Mouse (Mus musculus): Measurements from ENCODE around the gene Mtmr4. TPM values are rescaled to one million over a fixed set of nuclear protein-coding genes. Genes with fewer than 3 reads are reported as not detected.

The Mtmr4 gene
- polyA plus RNA-seq, 1 experiment from 2014 or later = 58.2 TPM

DNA sequence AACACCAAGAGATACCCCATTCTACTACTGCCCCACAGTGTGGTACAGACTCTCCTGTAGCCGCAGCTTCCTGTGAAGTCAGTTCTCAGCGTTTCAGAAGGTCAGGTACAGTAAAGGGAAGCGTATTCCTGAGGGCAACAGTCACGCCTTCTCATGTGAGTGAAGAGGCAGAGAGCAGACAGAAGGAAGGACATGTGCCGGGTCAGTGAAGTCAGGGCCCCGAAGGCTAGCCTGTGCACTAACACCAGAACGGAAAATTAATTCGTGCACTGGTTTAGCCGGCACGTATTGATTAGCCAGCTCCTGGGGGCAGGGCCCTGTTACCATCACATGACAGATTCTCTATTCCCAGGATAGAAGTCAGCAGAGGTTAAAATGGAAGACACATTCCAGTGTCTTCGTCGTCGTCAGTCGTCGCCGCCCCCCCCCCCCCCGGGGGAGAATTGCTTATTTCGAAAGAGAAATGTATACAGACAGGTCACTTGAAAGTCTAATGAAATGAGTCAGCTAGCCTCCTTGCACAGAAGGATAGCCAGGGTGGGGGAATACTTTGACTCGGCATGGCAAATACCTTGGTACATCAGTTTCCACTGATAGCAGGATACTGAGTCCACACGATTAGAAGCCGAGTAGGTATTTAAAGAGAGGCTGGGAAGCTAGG, 17.3 kb upstream of the Mtmr4 start:
- no peaks in the 10 kb centered on the region for H3K9me3 ChIP-seq
- ATAC-seq (ENCODE audit: low read depth) = no peak
- H3K4me3 ChIP-seq = no peak overlapping the region
- no peak overlapping the region for H3K9ac ChIP-seq
- no peak overlapping the region for H3K27ac ChIP-seq (replicated peaks)
- H3K27me3 ChIP-seq = peaks cover 6% of the 10 kb centered on the region; the same call in 1 of the 2 replicates
- H3K4me1 ChIP-seq (replicated peaks) = peaks cover 22% of the 10 kb centered on the region
- WGBS = 74% methylated on average over 21 of the region's 21 CpGs
- no peaks in the 10 kb centered on the region for H3K36me3 ChIP-seq
- no peak overlapping the region for H3K4me2 ChIP-seq

DNA sequence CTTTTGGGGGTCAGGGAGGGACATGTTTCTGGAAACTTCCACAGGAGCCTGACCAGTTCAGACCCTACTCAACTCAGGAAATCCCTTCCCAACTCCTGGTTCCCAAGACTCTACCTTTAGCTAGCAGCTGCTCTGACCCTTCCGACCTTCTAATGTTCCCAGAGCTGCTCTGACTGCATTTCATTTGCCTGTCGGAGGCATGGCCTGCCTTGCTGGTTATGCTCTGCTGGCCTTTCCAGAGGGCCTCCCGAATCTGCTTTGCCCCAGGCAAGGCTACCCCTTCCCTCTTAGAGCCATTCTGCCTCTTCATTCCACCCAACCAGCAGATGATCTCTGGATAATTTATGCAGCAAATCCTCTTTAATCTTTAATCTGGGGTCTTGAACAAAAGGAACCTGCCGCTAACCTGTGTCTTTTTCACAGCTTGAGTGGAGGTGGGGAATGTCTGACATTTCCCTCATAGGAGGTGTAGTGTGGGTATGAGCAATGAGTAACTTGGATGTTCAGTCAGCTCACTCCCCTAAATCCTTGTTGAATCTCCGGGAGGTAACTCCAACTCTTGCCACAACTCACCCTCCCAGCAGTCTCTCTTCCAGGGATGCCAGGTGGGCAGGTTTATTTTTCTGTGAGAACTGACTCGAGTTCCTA, 14.2 kb upstream of the Mtmr4 start:
- Histone ChIP-seq H3K4me3 (peak overlapping the region; percentile 62), H3K4me2 (peak overlapping the region; percentile 93), H3K27me3 (peaks cover 6% of the 10 kb centered on the region; the same call in 1 of the 2 replicates), H3K27ac (replicated peaks) (no peak overlapping the region), H3K36me3 (no peaks in the 10 kb centered on the region), H3K9ac (peak overlapping the region; percentile 79), H3K9me3 (no peaks in the 10 kb centered on the region), H3K4me1 (replicated peaks) (peaks cover 22% of the 10 kb centered on the region)
- ATAC-seq (ENCODE audit: low read depth) = 0 out of 2 replicates have a peak, but pooled peaks have one; percentile 16
- WGBS = 22% methylated on average over 6 of the region's 6 CpGs

DNA sequence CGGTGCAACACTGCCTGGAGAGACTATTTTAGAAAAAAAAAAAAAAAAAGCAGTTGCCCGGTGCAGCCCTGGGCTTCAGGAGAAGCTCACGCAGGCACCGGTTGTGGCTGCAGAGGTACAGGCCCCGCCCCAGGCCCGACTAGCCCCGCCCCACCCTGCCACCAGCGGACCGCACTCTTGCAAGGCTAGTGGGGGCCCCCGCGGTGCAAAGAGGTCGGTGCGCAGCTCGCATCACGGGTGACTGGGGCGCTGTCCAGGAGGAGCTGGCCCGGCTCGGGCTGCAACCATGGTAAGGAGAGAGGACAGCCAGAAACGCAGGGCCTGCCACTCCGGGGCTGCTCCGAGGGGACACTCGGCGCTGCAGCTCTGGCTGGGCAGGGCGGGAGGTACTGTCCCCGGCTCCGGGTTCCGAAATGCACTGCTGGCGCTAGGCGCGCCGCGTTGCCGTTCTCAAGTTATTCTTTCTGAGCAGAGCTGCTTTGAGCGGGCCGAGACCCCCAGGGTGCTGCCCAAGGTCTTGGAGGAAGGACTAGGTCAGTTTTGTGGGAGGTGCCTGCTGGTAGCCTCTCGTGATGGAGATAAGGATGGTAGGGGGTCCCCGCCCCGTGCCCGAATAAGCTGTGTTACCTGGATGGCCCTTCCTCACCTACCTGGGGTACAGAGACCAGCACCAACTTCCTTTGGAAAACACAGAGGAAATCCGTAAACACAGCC, 13.6 kb upstream of the Mtmr4 start:
- Histone ChIP-seq H3K4me1 (replicated peaks) (peaks cover 22% of the 10 kb centered on the region), H3K4me2 (peak overlapping the region; percentile 93), H3K9me3 (no peaks in the 10 kb centered on the region), H3K9ac (peak overlapping the region; percentile 79), H3K4me3 (peak overlapping the region; percentile 62), H3K36me3 (no peaks in the 10 kb centered on the region), H3K27ac (replicated peaks) (peak overlapping the region; percentile 50), H3K27me3 (peaks cover 6% of the 10 kb centered on the region; the same call in 1 of the 2 replicates)
- ATAC-seq (ENCODE audit: low read depth) = peak; percentile 79
- under 1% methylated on average over 40 of the region's 40 CpGs for WGBS

DNA sequence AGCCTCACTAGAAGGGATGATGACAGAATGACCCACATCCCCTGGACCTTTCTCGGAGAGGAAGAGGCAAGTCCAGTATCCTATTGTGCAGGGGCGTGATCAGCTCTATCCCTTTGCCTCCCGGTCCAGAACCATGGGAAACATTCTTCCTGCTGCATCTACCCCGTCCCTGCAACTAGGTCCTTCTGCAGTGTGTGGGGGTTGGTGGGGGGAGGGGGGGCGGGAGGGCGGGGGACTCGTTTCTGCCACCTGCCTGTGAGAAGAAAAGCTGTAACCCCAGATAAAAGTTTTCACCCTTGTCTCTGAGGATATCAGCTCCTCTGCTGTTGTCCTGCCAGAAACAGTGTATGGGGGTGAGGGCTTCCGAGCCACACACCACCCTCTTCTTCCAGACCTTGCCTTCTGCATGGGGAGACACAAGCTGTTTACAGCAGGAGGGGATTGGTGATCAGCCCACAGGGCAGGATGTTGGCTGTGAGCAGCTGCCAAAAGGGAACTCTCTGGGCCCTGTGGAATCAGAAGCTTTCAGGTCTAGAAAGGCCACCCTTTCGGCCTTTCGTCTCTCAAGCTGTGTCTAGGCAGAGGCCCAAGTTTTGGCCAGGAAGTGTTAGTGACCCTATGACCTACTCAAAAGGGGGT, 12.9 kb upstream of the Mtmr4 start:
- no peaks in the 10 kb centered on the region for H3K9me3 ChIP-seq
- ATAC-seq (ENCODE audit: low read depth) = peak; percentile 59; the same call in 1 of the 2 replicates
- peaks cover 6% of the 10 kb centered on the region; the same call in 1 of the 2 replicates for H3K27me3 ChIP-seq
- no peaks in the 10 kb centered on the region for H3K36me3 ChIP-seq
- H3K9ac ChIP-seq = peak overlapping the region; percentile 79
- H3K27ac ChIP-seq (replicated peaks) = peak overlapping the region; percentile 50
- 15% methylated on average over 10 of the region's 10 CpGs for WGBS
- H3K4me1 ChIP-seq (replicated peaks) = peaks cover 22% of the 10 kb centered on the region
- H3K4me2 ChIP-seq = peak overlapping the region; percentile 93
- H3K4me3 ChIP-seq = peak overlapping the region; percentile 62

DNA sequence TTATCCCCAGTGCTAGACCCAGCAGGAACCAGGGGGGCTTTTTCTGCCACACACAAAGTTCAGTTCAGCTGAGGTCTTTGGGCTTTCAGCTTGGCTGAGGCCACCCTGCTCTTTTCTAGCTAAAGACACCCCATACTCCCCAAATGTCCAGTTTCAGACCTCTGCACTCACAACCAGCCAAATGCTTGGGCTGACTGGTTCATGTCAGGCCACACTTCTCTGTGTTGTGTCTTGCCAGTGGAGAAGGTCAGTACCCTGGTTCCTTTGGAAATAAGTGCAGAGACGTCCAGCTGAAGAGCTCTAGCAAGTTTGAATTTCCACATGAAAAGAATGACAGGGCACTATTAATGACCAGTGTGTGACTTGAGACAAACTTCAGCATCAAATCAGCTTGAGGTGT, 12.2 kb upstream of the Mtmr4 start:
- Histone ChIP-seq H3K9me3 (no peaks in the 10 kb centered on the region), H3K4me2 (peak overlapping the region; percentile 93)

DNA sequence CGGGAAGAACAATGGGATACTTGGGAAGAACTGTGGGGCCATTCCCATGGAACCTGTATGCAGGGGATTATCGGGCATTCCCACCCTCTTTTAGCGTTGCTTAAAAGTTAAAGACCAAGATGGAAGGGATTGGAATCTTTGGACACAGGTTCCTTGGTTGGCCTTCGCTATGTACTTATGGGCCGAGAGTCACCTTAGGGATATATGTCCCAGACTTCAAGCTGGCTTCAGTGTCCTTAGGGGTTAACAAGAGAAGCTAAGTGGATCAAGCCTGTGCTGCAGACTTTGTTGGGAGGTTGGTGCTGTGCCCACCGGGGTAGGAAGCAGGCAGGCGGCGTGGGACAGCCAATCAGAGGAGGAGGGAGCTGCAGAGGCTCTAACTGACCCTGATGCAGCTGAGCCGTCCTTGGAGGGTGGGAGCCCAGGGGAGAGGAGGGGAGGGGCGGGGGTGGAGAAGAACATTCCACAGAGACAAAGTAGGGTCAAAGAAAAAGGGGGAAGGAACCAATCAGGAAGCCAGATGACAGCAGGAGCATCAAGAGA, 11.3 kb upstream of the Mtmr4 start:
- 50% methylated on average over 10 of the region's 10 CpGs for WGBS
- no peak for ATAC-seq (ENCODE audit: low read depth)
- no peaks in the 10 kb centered on the region for H3K36me3 ChIP-seq

More for the DNA sequence above, 12.2 kb upstream of the Mtmr4 start:
- H3K4me1 ChIP-seq (replicated peaks) = peaks cover 22% of the 10 kb centered on the region
- no peak for ATAC-seq (ENCODE audit: low read depth)
- no peak overlapping the region for H3K4me3 ChIP-seq
- 41% methylated on average over 1 of the region's 1 CpGs for WGBS
- H3K27ac ChIP-seq (replicated peaks) = peak overlapping the region; percentile 28; the same call in 1 of the 2 replicates
- peaks cover 6% of the 10 kb centered on the region; the same call in 1 of the 2 replicates for H3K27me3 ChIP-seq
- no peaks in the 10 kb centered on the region for H3K36me3 ChIP-seq
- H3K9ac ChIP-seq = no peak overlapping the region

DNA sequence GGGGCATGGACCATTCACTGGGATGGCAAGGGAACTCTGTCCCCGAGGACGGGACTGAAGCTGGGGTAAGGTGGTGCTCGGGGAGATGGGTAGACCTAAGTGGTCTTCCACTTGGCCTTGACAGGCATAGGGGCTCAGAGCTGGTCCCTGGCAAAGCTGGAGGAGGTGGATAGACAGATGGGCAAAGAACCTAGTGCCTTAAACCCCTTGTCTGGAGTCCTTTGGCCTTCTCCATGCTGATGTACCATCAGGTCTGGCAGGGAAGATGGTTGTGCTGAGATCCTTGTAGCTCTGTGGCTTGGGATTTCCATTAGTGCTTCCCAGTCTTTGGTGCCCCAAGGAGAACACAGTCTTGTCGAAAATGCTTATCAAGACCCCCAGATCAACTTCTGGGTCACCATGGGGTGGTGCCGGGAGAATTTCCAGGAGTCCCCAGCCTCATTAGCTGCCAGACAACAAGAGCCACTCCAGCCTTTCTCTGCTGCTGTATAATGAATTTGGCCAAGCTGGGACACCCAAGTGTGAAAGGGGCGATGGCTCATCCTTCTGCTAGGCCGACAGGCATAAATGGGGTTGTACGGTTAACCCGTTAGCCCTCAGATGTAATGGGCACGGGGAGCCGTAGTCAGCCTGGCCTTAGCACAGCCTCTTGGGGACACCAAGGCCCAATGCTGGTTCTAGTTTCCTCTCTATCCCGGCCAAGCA, 10.6 kb upstream of the Mtmr4 start:
- no peaks in the 10 kb centered on the region for H3K36me3 ChIP-seq
- H3K27me3 ChIP-seq = peaks cover 6% of the 10 kb centered on the region; the same call in 1 of the 2 replicates
- H3K4me2 ChIP-seq = no peak overlapping the region
- no peak overlapping the region for H3K27ac ChIP-seq (replicated peaks)
- WGBS = 91% methylated on average over 12 of the region's 12 CpGs
- peaks cover 22% of the 10 kb centered on the region for H3K4me1 ChIP-seq (replicated peaks)
- H3K4me3 ChIP-seq = no peak overlapping the region
- no peak overlapping the region for H3K9ac ChIP-seq
- no peaks in the 10 kb centered on the region for H3K9me3 ChIP-seq
- no peak for ATAC-seq (ENCODE audit: low read depth)

More for the DNA sequence above, 11.3 kb upstream of the Mtmr4 start:
- Histone ChIP-seq H3K9me3 (no peaks in the 10 kb centered on the region), H3K4me2 (no peak overlapping the region), H3K27me3 (peaks cover 6% of the 10 kb centered on the region; the same call in 1 of the 2 replicates), H3K9ac (no peak overlapping the region), H3K4me3 (no peak overlapping the region), H3K27ac (replicated peaks) (no peak overlapping the region), H3K4me1 (replicated peaks) (peaks cover 22% of the 10 kb centered on the region)

DNA sequence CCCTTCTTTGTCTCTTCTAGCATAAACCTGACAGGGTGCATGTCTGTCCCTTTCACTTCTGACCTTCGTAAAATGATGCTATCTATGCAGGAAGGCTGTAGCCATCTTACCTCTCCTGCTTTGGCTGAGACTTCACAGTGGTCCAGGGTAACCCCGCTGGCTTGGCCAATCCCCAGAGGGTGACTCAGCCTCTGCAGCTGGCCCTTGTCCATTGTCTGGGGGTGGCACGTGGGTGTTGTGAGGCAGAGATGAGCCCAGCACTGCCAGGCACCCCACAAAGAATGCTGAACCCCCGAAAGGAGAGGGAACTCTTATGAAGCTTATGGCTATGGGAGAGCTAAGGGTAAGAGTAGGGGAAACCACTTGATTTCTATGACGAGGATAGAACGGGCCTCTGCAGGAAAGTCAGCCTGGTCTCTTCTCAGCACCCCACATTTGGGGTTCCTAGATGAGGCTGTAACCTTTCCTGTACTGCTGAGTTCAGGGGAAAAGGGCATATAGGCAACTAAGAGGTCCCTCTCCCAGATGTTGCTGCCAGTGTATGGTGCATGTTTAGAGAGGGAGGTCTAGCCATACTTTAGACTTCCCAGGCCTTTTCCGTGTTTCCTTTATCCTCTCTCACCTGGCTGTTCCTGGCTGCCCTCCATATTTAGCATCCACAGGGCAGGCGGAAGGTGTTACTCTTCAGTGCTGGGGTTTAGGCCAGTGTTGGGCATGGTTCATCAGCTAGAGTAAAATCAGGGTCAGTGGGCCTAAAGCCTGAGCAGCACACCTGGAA, 9.8 kb upstream of the Mtmr4 start:
- Histone ChIP-seq H3K27ac (replicated peaks) (no peak overlapping the region), H3K36me3 (no peaks in the 10 kb centered on the region), H3K27me3 (peaks cover under 1% of the 10 kb centered on the region; the same call in 1 of the 2 replicates), H3K4me3 (no peak overlapping the region), H3K4me1 (replicated peaks) (peaks cover 22% of the 10 kb centered on the region), H3K9ac (no peak overlapping the region), H3K4me2 (no peak overlapping the region), H3K9me3 (no peaks in the 10 kb centered on the region)
- ATAC-seq (ENCODE audit: low read depth) = no peak
- WGBS = 84% methylated on average over 8 of the region's 8 CpGs

DNA sequence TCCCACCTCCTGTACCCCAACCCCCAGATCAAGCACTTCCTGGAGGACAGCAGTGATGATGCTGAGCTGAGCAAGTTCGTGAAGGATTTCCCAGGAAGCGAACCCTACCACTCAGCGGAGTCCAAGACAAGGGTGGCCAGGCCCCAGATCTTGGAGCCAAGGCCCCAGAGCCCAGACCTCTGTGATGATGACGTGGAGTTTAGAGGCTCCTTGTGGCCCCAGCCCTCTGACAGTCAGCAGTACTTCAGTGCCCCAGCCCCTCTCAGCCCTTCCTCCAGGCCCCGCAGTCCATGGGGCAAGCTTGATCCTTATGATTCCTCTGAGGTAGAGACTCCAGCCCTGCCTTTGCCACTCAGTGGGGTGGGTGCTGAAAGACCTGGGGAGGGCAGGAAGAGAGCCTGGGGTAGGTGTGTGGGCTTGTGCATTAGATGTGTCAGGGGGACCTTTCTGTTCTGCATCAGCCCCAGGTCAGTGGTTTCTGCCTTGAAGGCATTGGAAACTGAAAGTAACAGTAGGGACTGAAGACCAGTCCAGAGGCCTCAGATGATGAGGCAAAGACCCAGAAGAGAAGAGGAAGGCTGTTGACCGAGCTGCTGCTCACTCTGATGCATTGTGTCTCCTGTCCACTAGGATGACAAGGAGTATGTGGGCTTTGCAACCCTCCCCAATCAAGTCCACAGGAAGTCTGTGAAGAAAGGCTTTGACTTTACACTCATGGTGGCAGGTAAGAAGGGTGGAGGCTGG, 8.5 kb upstream of the Mtmr4 start:
- H3K9me3 ChIP-seq = no peaks in the 10 kb centered on the region
- no peak overlapping the region for H3K4me2 ChIP-seq
- 82% methylated on average over 6 of the region's 6 CpGs for WGBS
- no peaks in the 10 kb centered on the region for H3K27me3 ChIP-seq
- H3K36me3 ChIP-seq = no peaks in the 10 kb centered on the region
- no peak for ATAC-seq (ENCODE audit: low read depth)
- H3K4me3 ChIP-seq = no peak overlapping the region
- H3K9ac ChIP-seq = no peak overlapping the region
- peaks cover 10% of the 10 kb centered on the region for H3K4me1 ChIP-seq (replicated peaks)
- no peak overlapping the region for H3K27ac ChIP-seq (replicated peaks)
